Mouse (Mus musculus) left cerebral cortex, adult 2 months (tissue): ENCODE measurements around the gene Mgp. TPM values are rescaled to one million over a fixed set of nuclear protein-coding genes. Genes with fewer than 3 reads are reported as not detected.
A peak's percentile ranks its signal among the peaks of the same experiment; 100 is the strongest.

Source experiments
- DNase-seq, 2 experiments: peaks; one replicate each; pipeline ENCODE4 v3.0.0; 2021 to 2022; ENCODE audit warnings: low spot score in 2 of 2, mixed read lengths in 1 of 2; ENCODE audit errors: extremely low spot score in 1 of 2
- H3K27ac ChIP-seq: fragments of 200-600 bp; 2 replicates; pipeline ENCODE4 v1.8.1; 2022
- H3K4me3 ChIP-seq: fragments of 200-600 bp; 2 replicates; pipeline ENCODE4 v1.8.1; 2022
- CTCF ChIP-seq: fragments of 200-600 bp; IDR thresholded peaks from 2 replicates; pipeline ENCODE4 v1.8.1; 2022; ENCODE audit warnings: antibody characterized with exemption, mild to moderate bottlenecking, moderate library complexity
- intact Hi-C: fragments of 180-260 bp; cut with DNase I; formaldehyde crosslinking; loops from one replicate; pipeline ENCODE4 v1.15.1; 2025
- total RNA-seq, 2 experiments: library from RNA; stranded (reverse); gene quantifications; 2 replicates each; pipeline ENCODE4 v1.2.3; 2021

Gene Mgp
- total RNA-seq, 2 experiments from 2014 or later: 32.9 to 47.1 TPM

- peak; percentile 74 for TF ChIP-seq CTCF
- DNase-seq: no peak
- Histone ChIP-seq H3K4me3 (no peak overlapping the region), H3K27ac (no peak overlapping the region)
- intact Hi-C loops: loop anchor here (1.0 to 5.0 kb wide), 3 partner anchors 59 to 121 kb away; no protein-coding TSS in a partner anchor
Observed at GRCm38 (mm10) chr6:136861020-136861419, 14.6 kb downstream of the Mgp start.

GRCm38 (mm10) chr6:136858420-136858819 lies 17.2 kb downstream of the Mgp start:
- H3K4me3 ChIP-seq: no peak overlapping the region
- no peak overlapping the region for H3K27ac ChIP-seq
- no peak for TF ChIP-seq CTCF
- intact Hi-C loops: loop anchor here (10.0 kb wide), 1 partner anchor 316 kb away; the partner anchor contains the start of gene Rerg
- no peak for DNase-seq

GRCm38 (mm10) chr6:136857873-136858260 lies 17.8 kb downstream of the Mgp start:
- DNase-seq: no peak
- no peak for TF ChIP-seq CTCF
- intact Hi-C loops: loop anchor here (10.0 kb wide), 1 partner anchor 317 kb away; the partner anchor contains the start of gene Rerg
- no peak overlapping the region for H3K27ac ChIP-seq
- H3K4me3 ChIP-seq: no peak overlapping the region

- intact Hi-C loops: loop anchor here (10.0 kb wide), 1 partner anchor 317 kb away; the partner anchor contains the start of gene Rerg
- Histone ChIP-seq H3K27ac (no peak within 1 kb of the TSS), H3K4me3 (no peak within 1 kb of the TSS)
- no peak for DNase-seq
- no peak for TF ChIP-seq CTCF
Observed at GRCm38 (mm10) chr6:136857186-136857872, 18.3 kb downstream of the Mgp start, which contains the start of gene Art4. TSS of gene Art4 (minus strand) at chr6:136857733.

- TF ChIP-seq CTCF: no peak
- Histone ChIP-seq H3K27ac (no peak overlapping the region), H3K4me3 (no peak overlapping the region)
- intact Hi-C loops: loop anchor here (10.0 kb wide), 1 partner anchor 319 kb away; the partner anchor contains the start of gene Rerg
- no peak for DNase-seq
Observed at GRCm38 (mm10) chr6:136856071-136856636, 19.5 kb downstream of the Mgp start.

- no peak overlapping the region for H3K4me3 ChIP-seq
- no peak overlapping the region for H3K27ac ChIP-seq
- no peak for DNase-seq
- TF ChIP-seq CTCF: no peak
- intact Hi-C loops: loop anchor here (10.0 kb wide), 1 partner anchor 320 kb away; the partner anchor contains the start of gene Rerg
Observed at GRCm38 (mm10) chr6:136855183-136855582, 20.4 kb downstream of the Mgp start.

GRCm38 (mm10) chr6:136854361-136854781 lies 21.3 kb downstream of the Mgp start:
- intact Hi-C loops: loop anchor here (10.0 kb wide), 1 partner anchor 320 kb away; the partner anchor contains the start of gene Rerg
- no peak for DNase-seq

GRCm38 (mm10) chr6:136852762-136853161 lies 22.9 kb downstream of the Mgp start:
- Histone ChIP-seq H3K27ac (no peak overlapping the region), H3K4me3 (no peak overlapping the region)
- TF ChIP-seq CTCF: no peak
- intact Hi-C loops: loop anchor here (2.0 to 10.0 kb wide), 2 partner anchors 18 to 322 kb away; partner anchors contain the start of genes Rerg and Smco3
- no peak for DNase-seq

More at GRCm38 (mm10) chr6:136854361-136854781, 21.3 kb downstream of the Mgp start:
- TF ChIP-seq CTCF: no peak
- Histone ChIP-seq H3K27ac (no peak overlapping the region), H3K4me3 (no peak overlapping the region)

GRCm38 (mm10) chr6:136852348-136852747 lies 23.3 kb downstream of the Mgp start:
- H3K4me3 ChIP-seq: no peak overlapping the region
- intact Hi-C loops: loop anchor here (2.0 to 10.0 kb wide), 2 partner anchors 18 to 322 kb away; partner anchors contain the start of genes Rerg and Smco3
- H3K27ac ChIP-seq: no peak overlapping the region
- TF ChIP-seq CTCF: no peak
- DNase-seq: no peak

GRCm38 (mm10) chr6:136850267-136850666 lies 25.4 kb downstream of the Mgp start:
- no peak overlapping the region for H3K27ac ChIP-seq
- intact Hi-C loops: loop anchor here (10.0 kb wide), 1 partner anchor 325 kb away; the partner anchor contains the start of gene Rerg
- DNase-seq: no peak
- no peak for TF ChIP-seq CTCF
- H3K4me3 ChIP-seq: no peak overlapping the region

GRCm38 (mm10) chr6:136848971-136849370 lies 26.7 kb downstream of the Mgp start:
- Histone ChIP-seq H3K4me3 (no peak overlapping the region), H3K27ac (no peak overlapping the region)
- intact Hi-C loops: no loop called here
- no peak for DNase-seq
- TF ChIP-seq CTCF: no peak

GRCm38 (mm10) chr6:136848399-136848798 lies 27.2 kb downstream of the Mgp start:
- intact Hi-C loops: no loop called here

More at GRCm38 (mm10) chr6:136848399-136848798, 27.2 kb downstream of the Mgp start:
- no peak for DNase-seq
- H3K4me3 ChIP-seq: no peak overlapping the region
- TF ChIP-seq CTCF: no peak
- no peak overlapping the region for H3K27ac ChIP-seq
